Mouse (Mus musculus): ENCODE results near the gene Gkn2. TPM values are rescaled to one million over a fixed set of nuclear protein-coding genes. Genes with fewer than 3 reads are reported as not detected.
A peak's percentile ranks its signal among the peaks of the same experiment; 100 is the strongest.

The Gkn2 gene
- polyA plus RNA-seq (2012; ENCODE audit: insufficient read depth, low replicate concordance), result not detected in 2 replicates

DNA sequence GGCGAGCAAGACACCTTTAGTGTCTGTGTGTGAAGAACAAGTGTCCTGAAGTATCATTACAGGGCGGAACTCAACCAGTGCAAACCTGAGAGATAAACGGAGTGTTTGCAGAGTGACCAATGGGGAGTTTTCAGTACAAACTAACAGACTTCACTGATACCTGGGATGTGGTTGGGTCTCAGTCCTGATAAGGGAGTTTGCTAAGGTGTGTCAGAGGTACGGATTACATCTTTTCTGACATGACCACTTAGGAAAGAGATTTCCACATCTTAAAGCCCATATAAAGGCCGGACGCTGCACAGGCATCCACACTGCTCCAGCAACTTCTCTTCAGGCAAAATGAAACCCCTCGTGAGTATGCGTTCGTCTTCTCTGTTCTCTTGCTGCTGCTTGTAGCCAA is at the start of gene Gkn2:
Gene Gkn2 (plus strand): TSS at position 301 of the 400 bp plus-strand sequence.
- Histone ChIP-seq H3K27me3 (replicated peaks) (peaks cover 44% of the 10 kb centered on the region), H3K36me3 (replicated peaks; ENCODE audit: low read length) (no peaks in the 10 kb centered on the region), H3K4me3 (replicated peaks) (no peak within 1 kb of the TSS), H3K9me3 (no peaks in the 10 kb centered on the region), H3K4me1 (no peaks in the 10 kb centered on the region; the same call in 1 of the 2 replicates)
- TF ChIP-seq GATA1 (IDR thresholded peaks at IDR 0.05; ENCODE audit: borderline replicate concordance, low read length) (no peak), FLI1 (IDR thresholded peaks at IDR 0.05; ENCODE audit: low read length) (no peak)

DNA sequence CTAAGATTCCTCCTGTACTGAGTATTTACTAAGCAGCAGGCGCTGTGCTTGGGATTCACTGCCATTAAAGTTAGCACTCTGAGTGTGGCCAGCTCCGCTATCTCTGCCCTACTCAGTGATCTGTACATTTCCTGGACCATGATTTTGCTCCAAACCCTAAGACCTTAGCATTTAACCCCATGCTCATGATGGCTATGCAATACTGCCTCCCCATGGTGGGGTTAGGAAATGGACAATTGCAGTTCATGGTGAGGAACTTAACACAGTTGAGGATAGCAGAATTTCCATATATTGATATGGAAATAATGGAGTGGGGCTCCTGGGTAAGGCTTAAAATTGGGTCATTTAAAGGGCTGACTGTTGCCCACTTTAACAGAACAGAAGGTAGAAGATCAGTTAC is 49.8 kb upstream of the Gkn2 start:
- Histone ChIP-seq H3K9me3 (no peaks in the 10 kb centered on the region; the same call in 1 of the 2 replicates), H3K4me3 (replicated peaks) (no peak overlapping the region), H3K4me1 (no peaks in the 10 kb centered on the region), H3K27me3 (replicated peaks) (peaks cover 46% of the 10 kb centered on the region), H3K36me3 (replicated peaks; ENCODE audit: low read length) (no peaks in the 10 kb centered on the region)
- no peak for TF ChIP-seq FLI1 (IDR thresholded peaks at IDR 0.05; ENCODE audit: low read length)
- TF ChIP-seq GATA1 (IDR thresholded peaks at IDR 0.05; ENCODE audit: borderline replicate concordance, low read length), result no peak

DNA sequence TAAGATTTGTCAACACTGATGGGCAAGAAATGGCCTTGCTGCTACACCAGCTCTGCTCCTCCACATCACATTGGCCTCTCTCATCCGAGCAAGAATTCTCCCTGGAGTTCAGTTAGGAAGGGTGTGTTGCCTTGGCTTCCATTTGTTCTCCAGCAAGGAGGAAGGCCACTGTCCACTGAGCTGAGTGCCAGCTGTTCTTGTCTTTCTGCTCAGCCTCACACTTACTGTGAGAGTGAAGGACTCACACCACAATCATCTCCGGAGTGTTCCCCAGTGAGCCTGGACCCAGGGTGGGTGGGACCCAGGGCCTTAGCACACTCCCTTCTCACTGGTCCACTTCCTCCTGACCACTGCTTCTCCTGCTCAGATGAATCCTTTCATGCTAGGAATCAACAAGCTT is 46.2 kb upstream of the Gkn2 start:
- peaks cover 64% of the 10 kb centered on the region for H3K27me3 ChIP-seq (replicated peaks)
- no peak overlapping the region for H3K4me3 ChIP-seq (replicated peaks)
- H3K36me3 ChIP-seq (replicated peaks; ENCODE audit: low read length), result no peaks in the 10 kb centered on the region
- no peaks in the 10 kb centered on the region; the same call in 1 of the 2 replicates for H3K9me3 ChIP-seq
- TF ChIP-seq GATA1 (IDR thresholded peaks at IDR 0.05; ENCODE audit: borderline replicate concordance, low read length) (no peak), FLI1 (IDR thresholded peaks at IDR 0.05; ENCODE audit: low read length) (no peak)
- H3K4me1 ChIP-seq, result no peaks in the 10 kb centered on the region

DNA sequence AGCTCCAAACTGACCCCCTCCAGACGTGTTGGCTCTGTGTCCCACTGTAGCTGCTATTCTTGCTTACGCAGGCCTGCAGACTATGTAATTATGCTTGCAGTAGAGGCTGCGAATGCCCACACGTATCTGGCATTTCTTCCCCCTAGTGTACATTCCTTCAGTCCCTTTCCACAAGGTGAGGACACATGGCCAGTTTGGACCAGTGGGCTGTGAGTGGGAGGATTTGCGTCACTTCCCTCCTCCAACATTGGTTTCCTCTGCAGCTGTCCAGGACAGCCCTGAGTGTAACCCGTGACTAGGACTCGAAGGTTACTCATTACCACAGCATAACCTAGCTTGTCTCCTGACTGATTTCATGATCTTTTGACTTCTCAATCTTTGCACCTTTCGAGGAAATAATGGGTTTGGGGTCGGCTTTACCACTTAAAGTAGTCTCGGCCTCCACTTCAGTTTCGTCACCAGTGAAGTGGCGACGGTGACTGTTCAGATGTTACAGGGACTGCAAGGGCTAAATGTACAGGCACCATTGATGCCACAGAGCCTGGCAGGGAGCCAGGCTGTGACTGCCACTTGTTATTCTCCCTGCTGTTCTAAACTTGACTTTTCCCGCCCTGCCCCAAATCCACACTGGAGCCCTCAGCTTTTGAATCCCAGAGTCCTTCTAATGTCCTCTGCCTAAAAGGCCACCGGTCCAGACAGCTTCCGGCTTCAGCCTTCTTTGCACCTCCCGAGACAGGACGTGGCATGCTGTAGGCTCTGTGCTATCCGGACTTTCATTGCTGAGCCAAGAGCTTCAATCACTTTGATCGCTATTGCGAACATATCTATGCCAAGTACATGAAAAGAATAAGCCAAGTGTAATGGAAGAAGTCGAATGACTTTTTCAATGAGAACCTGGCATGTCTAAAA is 44.6 kb upstream of the Gkn2 start:
- Histone ChIP-seq H3K4me3 (replicated peaks) (no peak overlapping the region), H3K4me1 (no peaks in the 10 kb centered on the region), H3K9me3 (no peaks in the 10 kb centered on the region; the same call in 1 of the 2 replicates), H3K36me3 (replicated peaks; ENCODE audit: low read length) (no peaks in the 10 kb centered on the region), H3K27me3 (replicated peaks) (peaks cover 63% of the 10 kb centered on the region)
- TF ChIP-seq FLI1 (IDR thresholded peaks at IDR 0.05; ENCODE audit: low read length), result no peak
- no peak for TF ChIP-seq GATA1 (IDR thresholded peaks at IDR 0.05; ENCODE audit: borderline replicate concordance, low read length)

DNA sequence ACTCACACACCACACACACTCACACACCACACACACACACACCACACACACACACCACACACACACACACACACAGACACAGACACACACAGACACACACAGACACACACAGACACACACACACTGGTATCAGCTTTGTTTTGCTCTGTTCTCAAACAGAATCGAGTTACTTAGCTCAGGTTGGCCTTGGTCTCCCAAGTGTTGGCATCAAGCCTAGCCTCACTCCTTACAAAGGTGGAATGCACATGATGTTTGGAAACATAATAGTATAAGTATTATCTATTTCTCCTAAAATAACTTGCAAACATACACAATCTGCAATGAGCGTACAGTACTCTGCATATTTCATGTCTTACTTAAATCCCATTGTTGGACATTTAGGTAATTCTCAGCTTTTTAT is 40.8 kb upstream of the Gkn2 start:
- Histone ChIP-seq H3K36me3 (replicated peaks; ENCODE audit: low read length) (no peaks in the 10 kb centered on the region), H3K9me3 (no peaks in the 10 kb centered on the region; the same call in 1 of the 2 replicates), H3K4me3 (replicated peaks) (no peak overlapping the region), H3K27me3 (replicated peaks) (peaks cover 78% of the 10 kb centered on the region), H3K4me1 (peaks cover 9% of the 10 kb centered on the region)
- TF ChIP-seq FLI1 (IDR thresholded peaks at IDR 0.05; ENCODE audit: low read length) (no peak), GATA1 (IDR thresholded peaks at IDR 0.05; ENCODE audit: borderline replicate concordance, low read length) (no peak)

DNA sequence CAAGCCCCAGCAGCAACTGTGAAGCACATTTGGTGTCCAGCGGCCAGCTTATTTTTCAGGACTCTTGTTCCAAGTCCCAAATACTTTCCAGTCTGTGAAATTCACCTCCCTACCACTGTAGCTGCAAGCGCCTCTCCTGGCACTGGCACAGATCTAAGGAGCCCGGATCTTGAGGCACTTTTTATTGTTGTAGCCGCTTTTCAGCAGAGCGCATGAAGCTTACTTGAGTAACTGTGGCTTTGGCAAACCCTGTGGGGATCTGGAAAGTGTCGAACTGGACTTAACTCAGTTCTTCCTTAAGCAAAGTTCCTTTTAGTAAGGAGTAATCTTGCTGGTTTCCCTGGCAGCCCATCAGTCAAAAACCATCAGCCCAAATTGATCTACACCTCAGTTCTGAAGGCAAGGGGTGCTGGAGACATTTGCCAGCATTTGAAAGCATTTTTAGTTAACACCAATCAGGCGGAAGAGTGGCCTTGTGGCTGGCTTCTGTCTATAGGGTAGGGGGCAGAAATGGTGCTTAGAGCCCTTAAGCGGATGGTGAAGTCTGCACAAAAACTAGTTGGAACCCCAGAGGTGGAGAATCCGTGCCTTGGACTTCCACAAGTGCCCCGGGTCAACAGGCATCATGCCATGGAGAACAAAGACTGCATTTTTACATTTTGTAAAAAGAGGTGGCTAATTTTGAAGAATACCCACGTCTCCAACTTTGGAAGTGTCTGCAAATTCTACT is 38.6 kb upstream of the Gkn2 start:
- no peak for TF ChIP-seq FLI1 (IDR thresholded peaks at IDR 0.05; ENCODE audit: low read length)
- TF ChIP-seq GATA1 (IDR thresholded peaks at IDR 0.05; ENCODE audit: borderline replicate concordance, low read length), result no peak
- Histone ChIP-seq H3K9me3 (no peaks in the 10 kb centered on the region), H3K36me3 (replicated peaks; ENCODE audit: low read length) (no peaks in the 10 kb centered on the region), H3K4me3 (replicated peaks) (no peak overlapping the region), H3K27me3 (replicated peaks) (peaks cover 82% of the 10 kb centered on the region), H3K4me1 (peaks cover 9% of the 10 kb centered on the region)

DNA sequence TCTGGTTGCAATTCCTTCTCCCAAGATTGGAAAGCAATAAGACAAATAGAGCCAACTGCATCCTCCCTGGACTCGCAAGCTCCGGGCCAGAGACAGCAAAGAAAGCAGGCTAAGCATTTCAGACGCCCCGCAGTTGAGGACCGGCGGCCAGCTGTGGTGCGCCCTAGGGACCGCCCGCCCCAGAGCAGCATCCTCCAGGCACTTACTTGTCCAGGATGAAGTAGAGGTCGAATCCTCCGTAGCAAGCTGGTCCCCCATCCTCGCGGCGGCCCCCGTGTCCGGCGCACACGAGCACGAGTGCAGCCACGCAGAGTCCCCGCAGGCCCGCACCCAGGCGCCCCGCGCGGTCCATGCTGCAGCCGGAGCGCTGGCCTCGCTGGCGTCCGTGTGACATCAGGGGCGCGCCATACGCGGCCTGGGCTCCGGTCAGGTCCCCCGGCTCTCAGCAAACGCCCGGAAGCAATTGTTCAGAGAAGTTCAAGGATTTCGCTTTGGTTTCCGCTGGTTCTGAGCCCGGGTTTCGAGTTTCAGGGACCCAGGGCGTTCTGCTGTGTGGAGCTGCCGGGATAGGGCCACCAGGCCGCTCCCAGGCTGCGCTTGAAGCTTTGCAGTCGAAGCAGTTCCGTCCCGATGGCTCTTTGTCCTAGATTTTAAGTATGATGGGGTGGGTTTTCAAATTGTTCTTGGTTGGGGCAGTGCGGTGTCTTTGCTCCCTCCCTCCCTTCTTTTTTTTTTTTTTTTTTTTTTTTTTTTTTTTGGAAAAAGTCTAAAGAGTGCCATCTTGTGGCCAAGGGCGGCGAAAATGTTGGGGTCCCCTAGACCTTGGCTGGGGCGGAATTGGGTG is 37.8 kb upstream of the Gkn2 start, which contains the start of gene Antxr1:
Gene Antxr1 (minus strand): TSS at position 731 of the 844 bp plus-strand sequence.
- Histone ChIP-seq H3K4me1 (peaks cover 9% of the 10 kb centered on the region), H3K4me3 (replicated peaks) (peak within 1 kb of the TSS; percentile 89), H3K9me3 (no peaks in the 10 kb centered on the region), H3K36me3 (replicated peaks; ENCODE audit: low read length) (no peaks in the 10 kb centered on the region), H3K27me3 (replicated peaks) (peaks cover 77% of the 10 kb centered on the region)
- TF ChIP-seq FLI1 (IDR thresholded peaks at IDR 0.05; ENCODE audit: low read length), result no peak
- TF ChIP-seq GATA1 (IDR thresholded peaks at IDR 0.05; ENCODE audit: borderline replicate concordance, low read length), result no peak

DNA sequence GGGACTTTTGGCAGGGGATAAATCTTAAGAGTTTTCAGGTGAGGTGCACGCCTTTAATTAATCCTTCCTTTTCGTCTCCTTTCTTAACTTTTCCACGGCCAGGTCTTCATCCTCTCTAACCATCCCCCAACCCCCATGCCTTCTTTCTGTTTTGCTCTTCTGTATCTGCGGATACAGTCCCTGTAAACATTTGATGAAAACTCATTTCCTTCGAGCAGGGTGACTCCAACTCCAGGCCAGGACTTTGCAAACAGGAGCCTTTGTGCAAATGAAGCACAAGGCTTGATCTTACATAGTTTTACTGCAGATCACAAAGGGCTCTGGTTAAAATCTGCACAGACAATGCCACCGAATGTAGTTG is 37.2 kb upstream of the Gkn2 start:
- TF ChIP-seq GATA1 (IDR thresholded peaks at IDR 0.05; ENCODE audit: borderline replicate concordance, low read length) (no peak), FLI1 (IDR thresholded peaks at IDR 0.05; ENCODE audit: low read length) (no peak)

DNA sequence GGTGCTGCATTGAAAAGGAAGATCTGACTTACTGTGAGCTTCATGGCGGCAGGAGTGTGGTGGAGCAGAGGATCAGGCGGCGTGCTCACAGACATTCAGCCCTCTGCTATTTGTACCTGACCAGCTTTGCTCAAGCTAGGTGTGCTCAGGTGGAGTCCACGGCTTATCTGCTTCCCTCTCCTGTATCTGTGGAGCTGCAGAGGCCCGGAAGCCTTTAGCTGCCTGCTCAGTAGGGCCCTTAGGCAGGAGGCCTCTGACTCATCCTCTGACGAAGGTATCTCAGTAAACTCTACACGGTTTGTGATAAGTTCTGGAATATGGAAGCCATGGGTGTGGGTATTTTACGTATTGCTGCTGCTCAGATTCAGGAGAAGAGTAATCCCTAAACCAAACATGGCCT is 22.3 kb upstream of the Gkn2 start, which contains the start of gene Gkn1:
Gene Gkn1 (minus strand): TSS at position 114 of the 400 bp plus-strand sequence.
- no peak for TF ChIP-seq GATA1 (IDR thresholded peaks at IDR 0.05; ENCODE audit: borderline replicate concordance, low read length)
- TF ChIP-seq FLI1 (IDR thresholded peaks at IDR 0.05; ENCODE audit: low read length), result no peak
- Histone ChIP-seq H3K9me3 (no peaks in the 10 kb centered on the region), H3K4me1 (no peaks in the 10 kb centered on the region), H3K4me3 (replicated peaks) (no peak within 1 kb of the TSS), H3K36me3 (replicated peaks; ENCODE audit: low read length) (no peaks in the 10 kb centered on the region), H3K27me3 (replicated peaks) (peaks cover 38% of the 10 kb centered on the region)

More for the DNA sequence above, 37.2 kb upstream of the Gkn2 start:
- H3K4me1 ChIP-seq, result peaks cover 9% of the 10 kb centered on the region
- no peak overlapping the region for H3K4me3 ChIP-seq (replicated peaks)
- H3K27me3 ChIP-seq (replicated peaks), result peaks cover 73% of the 10 kb centered on the region
- H3K9me3 ChIP-seq, result no peaks in the 10 kb centered on the region
- no peaks in the 10 kb centered on the region for H3K36me3 ChIP-seq (replicated peaks; ENCODE audit: low read length)

Measured in megakaryocyte, embryonic 14.5 days (primary cell).